Mouse (Mus musculus) ES-Bruce4 (cell line): ENCODE data around the gene C8a.

ENCODE experiments used
- CTCF ChIP-seq: IDR thresholded peaks from one replicate; pipeline ENCODE4 v1.8.1; 2011; ENCODE audit warnings: low read depth, low read length
- EP300 ChIP-seq: IDR thresholded peaks from 2 replicates; pipeline ENCODE4 v1.6.1; 2011; ENCODE audit warnings: low read depth, low read length; ENCODE audit not compliant: insufficient read depth
- POLR2A ChIP-seq: IDR thresholded peaks from one replicate; pipeline ENCODE4 v1.8.1; 2011; ENCODE audit warnings: low read length; ENCODE audit not compliant: insufficient read depth

DNA sequence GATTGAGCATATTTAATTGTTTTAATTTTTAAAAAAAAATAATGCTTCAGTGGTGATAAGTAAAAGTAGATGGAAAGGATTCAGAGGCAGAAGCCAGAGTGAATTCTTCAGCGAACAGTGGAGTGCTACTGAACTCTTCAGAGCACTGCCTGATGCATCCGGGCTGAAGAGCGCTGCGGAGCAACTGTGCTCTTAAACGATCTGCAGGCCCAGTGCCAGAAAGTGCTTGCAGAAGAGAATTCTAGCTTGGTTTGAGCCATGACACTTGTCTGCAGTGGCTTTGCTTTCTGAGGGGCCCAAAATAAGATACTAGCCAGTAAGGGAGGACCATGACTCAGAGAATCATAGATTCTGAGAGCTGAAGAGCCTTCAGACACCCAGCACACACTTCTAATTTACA lies 47.3 kb downstream of the C8a start:
- no peak for TF ChIP-seq CTCF
- no peak for TF ChIP-seq POLR2A
- no peak for TF ChIP-seq EP300
